Mouse (Mus musculus) thymus, postnatal 36 days (tissue): ENCODE data around the gene Mrpl2.

Source experiments
- DNase-seq, 2 experiments: peaks; one replicate each; pipeline ENCODE4 v3.0.0; 2022; ENCODE audit warnings: mixed read lengths in 2 of 2

The Mrpl2 gene

GRCm38 (mm10) chr17:46628471-46628790 lies 17.6 kb upstream of the Mrpl2 start:
- DNase-seq = no peak

GRCm38 (mm10) chr17:46628791-46629684 lies 17.0 kb upstream of the Mrpl2 start, which contains the start of gene Ptk7:
Gene Ptk7 (minus strand): TSS chr17:46629504.
- DNase-seq = peak; percentile 70 to 78

- peak; percentile 23 to 44 for DNase-seq
Observed at GRCm38 (mm10) chr17:46629685-46630441, 16.2 kb upstream of the Mrpl2 start.

GRCm38 (mm10) chr17:46636831-46637523 lies 9.1 kb upstream of the Mrpl2 start:
- DNase-seq = peak in 1 of 2 experiments; percentile 33

- DNase-seq = no peak
Observed at GRCm38 (mm10) chr17:46639929-46640328, 6.1 kb upstream of the Mrpl2 start.

GRCm38 (mm10) chr17:46642060-46642459 lies 4.0 kb upstream of the Mrpl2 start:
- no peak for DNase-seq

- DNase-seq = no peak
Observed at GRCm38 (mm10) chr17:46644152-46644805, 1.8 kb upstream of the Mrpl2 start.

GRCm38 (mm10) chr17:46644916-46645475 lies 1.0 kb upstream of the Mrpl2 start:
- DNase-seq = no peak

GRCm38 (mm10) chr17:46646322-46646662 lies 263 bp downstream of the Mrpl2 start:
- no peak for DNase-seq

- DNase-seq = no peak
Observed at GRCm38 (mm10) chr17:46647279-46647678, 1.2 kb downstream of the Mrpl2 start.

GRCm38 (mm10) chr17:46648436-46648835 lies 2.4 kb downstream of the Mrpl2 start:
- no peak for DNase-seq

GRCm38 (mm10) chr17:46649811-46650210 lies 3.8 kb downstream of the Mrpl2 start:
- DNase-seq = no peak

GRCm38 (mm10) chr17:46650232-46651031 lies 4.4 kb downstream of the Mrpl2 start, which contains the start of gene Cul7:
Gene Cul7 (plus strand): TSS chr17:46650337.
- DNase-seq = peak; percentile 89 to 96

GRCm38 (mm10) chr17:46651292-46651691 lies 5.3 kb downstream of the Mrpl2 start:
- DNase-seq = no peak

- no peak for DNase-seq
Observed at GRCm38 (mm10) chr17:46651755-46652547, 5.9 kb downstream of the Mrpl2 start.

GRCm38 (mm10) chr17:46656054-46656453 lies 10.0 kb downstream of the Mrpl2 start:
- no peak for DNase-seq

- DNase-seq = no peak
Observed at GRCm38 (mm10) chr17:46661351-46661750, 15.3 kb downstream of the Mrpl2 start.

GRCm38 (mm10) chr17:46661981-46662380 lies 16.0 kb downstream of the Mrpl2 start:
- no peak for DNase-seq

- no peak for DNase-seq
Observed at GRCm38 (mm10) chr17:46662730-46663129, 16.7 kb downstream of the Mrpl2 start.

- no peak for DNase-seq
Observed at GRCm38 (mm10) chr17:46667712-46668111, 21.7 kb downstream of the Mrpl2 start.

- DNase-seq = no peak
Observed at GRCm38 (mm10) chr17:46669911-46670310, 23.9 kb downstream of the Mrpl2 start.
